Mouse (Mus musculus) liver, embryonic 14.5 days (tissue): Measurements from ENCODE around the gene Timm50. TPM values are rescaled to one million over a fixed set of nuclear protein-coding genes. Genes with fewer than 3 reads are reported as not detected.

Source experiments
- ATAC-seq: fragments of 200-750 bp; cut with Nextera tagmentation; 2 replicates; pipeline ENCODE4 v1.8.0; 2017; ENCODE audit warnings: moderate number of reproducible peaks, mild to moderate bottlenecking, moderate library complexity; ENCODE audit not compliant: insufficient read depth
- DNase-seq, 3 experiments: peaks; one replicate each; pipeline ENCODE4 v3.0.0-alpha.2; 2012 to 2013; ENCODE audit warnings: low read depth in 3 of 3, low spot score in 3 of 3
- H3K27ac ChIP-seq: fragments of 300-500 bp; sonication (generic); 2 replicates; pipeline ENCODE4 v1.5.1; 2014; ENCODE audit warnings: moderate library complexity, mild to moderate bottlenecking, control low read depth, inconsistent platforms
- H3K27me3 ChIP-seq: fragments of 300-500 bp; sonication (generic); 2 replicates; pipeline ENCODE4 v1.6.1; 2014; ENCODE audit warnings: mild to moderate bottlenecking, low read length, moderate library complexity; ENCODE audit not compliant: control insufficient read depth, insufficient read depth
- H3K36me3 ChIP-seq: fragments of 300-500 bp; sonication (generic); replicated peaks from 2 replicates; pipeline ENCODE4 v1.6.1; 2014; ENCODE audit warnings: low read depth; ENCODE audit not compliant: control insufficient read depth, insufficient read depth
- H3K4me1 ChIP-seq, 2 experiments: fragments of 200-500 bp in 1 of 2; fragments of 300-500 bp in 1 of 2; sonication (generic) in 1 of 2; replicated peaks; 2 replicates each; pipeline ENCODE4 v1.6.1; 2012 to 2014; ENCODE audit warnings: antibody characterized with exemption in 1 of 2, inconsistent platforms in 1 of 2, low read length in 1 of 2; ENCODE audit not compliant: control insufficient read depth in 2 of 2, insufficient read depth in 2 of 2
- H3K4me2 ChIP-seq: fragments of 300-500 bp; sonication (generic); 2 replicates; pipeline ENCODE4 v1.6.1; 2014; ENCODE audit warnings: low read depth, mild to moderate bottlenecking, control low read depth, moderate library complexity
- H3K4me3 ChIP-seq, 2 experiments: fragments of 200-500 bp in 1 of 2; fragments of 300-500 bp in 1 of 2; sonication (generic) in 1 of 2; 2 replicates each; pipeline ENCODE4 v1.5.1; 2012 to 2014; ENCODE audit warnings: low read depth in 2 of 2, low read length in 2 of 2, mild to moderate bottlenecking in 2 of 2, control low read depth in 1 of 2, inconsistent platforms in 1 of 2, moderate library complexity in 1 of 2; ENCODE audit not compliant: insufficient read depth in 1 of 2
- H3K9ac ChIP-seq: fragments of 300-500 bp; sonication (generic); replicated peaks from 2 replicates; pipeline ENCODE4 v1.6.1; 2014; ENCODE audit warnings: mild to moderate bottlenecking, control low read depth, moderate library complexity
- H3K9me3 ChIP-seq: fragments of 300-500 bp; sonication (generic); 2 replicates; pipeline ENCODE4 v1.6.1; 2016; ENCODE audit warnings: low read length, mixed read lengths; ENCODE audit not compliant: control insufficient read depth
- CTCF ChIP-seq: IDR thresholded peaks from 2 replicates; pipeline ENCODE4 v1.5.1; 2016; ENCODE audit warnings: antibody characterized with exemption, low read depth, control low read depth
- EP300 ChIP-seq: IDR thresholded peaks from 2 replicates; pipeline ENCODE4 v1.6.1; 2016; ENCODE audit warnings: antibody characterized with exemption, low read depth
- WGBS: fragments of 180-500 bp; shearing (Covaris S2); extraction: QIAGEN DNeasy Blood & Tissue Kit; methylation state at CpG from one replicate; pipeline ENCODE4 v1.1.7; 2014; ENCODE audit not compliant: insufficient replicate concordance; 5-methylcytosine and 5-hydroxymethylcytosine counted together
- polyA plus RNA-seq, 2 experiments: library from polyadenylated mRNA; depleted of rRNA in 1 of 2; stranded (reverse) in 1 of 2; unstranded in 1 of 2; fragments of >200 nt; fragmentation: Nextera tagmentation in 1 of 2; extraction: Ambion mirVana in 1 of 2; gene quantifications; 2 replicates each; pipeline versions ENCODE4 v1.2.1 to v1.2.3; 2012 to 2014

Gene Timm50
- polyA plus RNA-seq, 2 experiments, result 45.4 to 91.1 TPM

GRCm38 (mm10) chr7:28341381-28341780, 29.5 kb upstream of the Timm50 start:
- no peak for ATAC-seq
- H3K27ac ChIP-seq, result no peak overlapping the region
- H3K4me1 ChIP-seq, result peaks cover 4 to 17% of the 10 kb centered on the region in 2 experiments
- DNase-seq, result no peak
- 47% methylated on average over 7 of the region's 7 CpGs for WGBS
- H3K9ac ChIP-seq, result no peak overlapping the region
- H3K27me3 ChIP-seq, result no peaks in the 10 kb centered on the region
- no peak overlapping the region for H3K4me2 ChIP-seq
- TF ChIP-seq EP300 (no peak), CTCF (no peak)
- H3K9me3 ChIP-seq, result no peaks in the 10 kb centered on the region
- H3K36me3 ChIP-seq, result no peaks in the 10 kb centered on the region
- no peak overlapping the region for H3K4me3 ChIP-seq

GRCm38 (mm10) chr7:28339213-28339917, 27.5 kb upstream of the Timm50 start:
- H3K4me1 ChIP-seq, result peaks cover 4 to 15% of the 10 kb centered on the region in 2 experiments
- DNase-seq (peak; percentile 44 to 59 (median 50)), ATAC-seq (no peak)
- peak overlapping the region; percentile 69 to 98 for H3K4me3 ChIP-seq
- no peaks in the 10 kb centered on the region for H3K9me3 ChIP-seq
- peak overlapping the region; percentile 86 for H3K27ac ChIP-seq
- no peaks in the 10 kb centered on the region; the same call in 1 of the 2 replicates for H3K36me3 ChIP-seq
- TF ChIP-seq CTCF (peak; percentile 56), EP300 (no peak)
- peak overlapping the region; percentile 96 for H3K4me2 ChIP-seq
- H3K9ac ChIP-seq, result peak overlapping the region; percentile 58
- no peaks in the 10 kb centered on the region for H3K27me3 ChIP-seq
- WGBS, result 33% methylated on average over 19 of the region's 19 CpGs

GRCm38 (mm10) chr7:28338108-28338998, 26.5 kb upstream of the Timm50 start, which contains the start of gene Supt5:
Gene Supt5, minus strand, starts transcription at chr7:28338746.
- H3K27me3 ChIP-seq, result no peaks in the 10 kb centered on the region
- no peak; the same call in 1 of the 2 replicates for TF ChIP-seq CTCF
- peak; percentile 90 for TF ChIP-seq EP300
- ATAC-seq (peak; percentile 98), DNase-seq (peak; percentile 99)
- peak within 1 kb of the TSS; percentile 81 to 98 for H3K4me3 ChIP-seq
- H3K4me2 ChIP-seq, result peak within 1 kb of the TSS; percentile 96
- under 1% methylated on average over 77 of the region's 77 CpGs for WGBS
- H3K36me3 ChIP-seq, result no peaks in the 10 kb centered on the region; the same call in 1 of the 2 replicates
- H3K9ac ChIP-seq, result peak within 1 kb of the TSS; percentile 97
- peak within 1 kb of the TSS; percentile 86 for H3K27ac ChIP-seq
- no peaks in the 10 kb centered on the region for H3K9me3 ChIP-seq
- H3K4me1 ChIP-seq, result peaks cover 4 to 14% of the 10 kb centered on the region in 2 experiments

GRCm38 (mm10) chr7:28335471-28335870, 23.6 kb upstream of the Timm50 start:
- H3K9me3 ChIP-seq, result no peaks in the 10 kb centered on the region
- no peak overlapping the region for H3K9ac ChIP-seq
- peaks cover 7% of the 10 kb centered on the region; the same call in 1 of the 2 replicates for H3K36me3 ChIP-seq
- H3K27ac ChIP-seq, result no peak overlapping the region
- TF ChIP-seq CTCF (no peak), EP300 (no peak)
- WGBS, result 72% methylated on average over 2 of the region's 2 CpGs
- ATAC-seq (no peak), DNase-seq (no peak)
- H3K4me3 ChIP-seq, result no peak overlapping the region
- no peak overlapping the region for H3K4me2 ChIP-seq
- no peaks in the 10 kb centered on the region for H3K27me3 ChIP-seq
- peaks cover 4 to 6% of the 10 kb centered on the region in 2 experiments for H3K4me1 ChIP-seq

GRCm38 (mm10) chr7:28334534-28334933, 22.7 kb upstream of the Timm50 start:
- no peaks in the 10 kb centered on the region for H3K9me3 ChIP-seq
- no peak overlapping the region for H3K27ac ChIP-seq
- no peak for DNase-seq
- peaks cover 4 to 5% of the 10 kb centered on the region in 2 experiments for H3K4me1 ChIP-seq
- no peak for TF ChIP-seq CTCF
- TF ChIP-seq EP300, result no peak
- WGBS, result 79% methylated on average over 4 of the region's 4 CpGs
- peaks cover 10% of the 10 kb centered on the region for H3K36me3 ChIP-seq
- ATAC-seq, result no peak
- H3K4me3 ChIP-seq, result no peak overlapping the region
- H3K27me3 ChIP-seq, result no peaks in the 10 kb centered on the region
- H3K9ac ChIP-seq, result no peak overlapping the region
- no peak overlapping the region for H3K4me2 ChIP-seq
